Mouse (Mus musculus): ENCODE data around the gene Etv6.

DNA sequence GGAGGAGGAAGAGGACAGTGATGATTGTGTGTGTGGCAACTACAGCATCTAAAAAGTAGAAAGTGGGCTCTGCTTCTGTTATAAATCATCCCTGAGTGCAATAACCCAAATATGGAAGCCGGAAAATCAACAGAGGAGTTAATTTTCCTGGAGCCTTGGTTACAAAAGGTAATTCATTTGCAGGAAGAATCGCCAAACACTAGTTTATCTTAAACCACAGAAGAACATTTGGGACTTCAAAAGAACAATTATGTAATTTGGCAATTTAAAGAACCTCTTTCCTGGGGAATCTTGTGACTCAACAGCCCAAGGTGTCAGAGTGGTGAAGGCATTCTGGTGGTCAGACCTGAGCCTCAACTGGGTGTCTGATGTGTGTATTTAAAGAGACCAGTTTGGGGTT, 122.7 kb downstream of the Etv6 start:
- TF ChIP-seq CTCF (conservative IDR thresholded peaks at IDR 0.05; ENCODE audit: insufficient read depth, insufficient read length, low read depth, low read length), result no peak
- TF ChIP-seq POLR2A (IDR thresholded peaks at IDR 0.05; ENCODE audit: low read depth, low read length), result no peak

All from kidney, adult 2 months (tissue).